Mouse (Mus musculus) forebrain, embryonic 13.5 days (tissue): ENCODE measurements around the gene 1700086D15Rik. TPM values are rescaled to one million over a fixed set of nuclear protein-coding genes. Genes with fewer than 3 reads are reported as not detected.
A peak's percentile ranks its signal among the peaks of the same experiment; 100 is the strongest.

Experiments
- ATAC-seq: fragments of 200-750 bp; cut with Nextera tagmentation; 2 replicates; pipeline ENCODE4 v1.8.0; 2017
- H3K27ac ChIP-seq: fragments of 300-500 bp; sonication (generic); 2 replicates; pipeline ENCODE4 v1.5.1; 2015; ENCODE audit warnings: inconsistent platforms, mild to moderate bottlenecking, moderate library complexity
- H3K27me3 ChIP-seq: fragments of 300-500 bp; sonication (generic); 2 replicates; pipeline ENCODE4 v1.6.1; 2015; ENCODE audit warnings: mild to moderate bottlenecking, inconsistent platforms
- H3K36me3 ChIP-seq: fragments of 300-500 bp; sonication (generic); 2 replicates; pipeline ENCODE4 v1.6.1; 2015; ENCODE audit warnings: mild to moderate bottlenecking, inconsistent platforms; ENCODE audit not compliant: poor library complexity, severe bottlenecking
- H3K4me1 ChIP-seq: fragments of 300-500 bp; sonication (generic); 2 replicates; pipeline ENCODE4 v1.6.1; 2015; ENCODE audit warnings: inconsistent platforms
- H3K4me2 ChIP-seq: fragments of 300-500 bp; sonication (generic); 2 replicates; pipeline ENCODE4 v1.6.1; 2015; ENCODE audit warnings: inconsistent platforms, mild to moderate bottlenecking, moderate library complexity
- H3K4me3 ChIP-seq: fragments of 300-500 bp; sonication (generic); 2 replicates; pipeline ENCODE4 v1.5.1; 2015; ENCODE audit warnings: mild to moderate bottlenecking, inconsistent platforms
- H3K9ac ChIP-seq: fragments of 300-500 bp; sonication (generic); 2 replicates; pipeline ENCODE4 v1.6.1; 2015; ENCODE audit warnings: mild to moderate bottlenecking, inconsistent platforms
- H3K9me3 ChIP-seq: fragments of 300-500 bp; sonication (generic); replicated peaks from 2 replicates; pipeline ENCODE4 v1.6.1; 2016; ENCODE audit warnings: inconsistent platforms
- WGBS: fragments of 180-500 bp; shearing (Covaris S2); methylation state at CpG from one replicate; pipeline ENCODE4 v1.1.7; 2015; 5-methylcytosine and 5-hydroxymethylcytosine counted together
- polyA plus RNA-seq: library from polyadenylated mRNA; unstranded; fragments of >200 nt; fragmentation: Nextera tagmentation; extraction: Ambion mirVana; gene quantifications from 2 replicates; pipeline ENCODE4 v1.2.1, GENCODE M21; 2015

Gene 1700086D15Rik
- polyA plus RNA-seq, 1 experiment from 2014 or later = not detected

DNA sequence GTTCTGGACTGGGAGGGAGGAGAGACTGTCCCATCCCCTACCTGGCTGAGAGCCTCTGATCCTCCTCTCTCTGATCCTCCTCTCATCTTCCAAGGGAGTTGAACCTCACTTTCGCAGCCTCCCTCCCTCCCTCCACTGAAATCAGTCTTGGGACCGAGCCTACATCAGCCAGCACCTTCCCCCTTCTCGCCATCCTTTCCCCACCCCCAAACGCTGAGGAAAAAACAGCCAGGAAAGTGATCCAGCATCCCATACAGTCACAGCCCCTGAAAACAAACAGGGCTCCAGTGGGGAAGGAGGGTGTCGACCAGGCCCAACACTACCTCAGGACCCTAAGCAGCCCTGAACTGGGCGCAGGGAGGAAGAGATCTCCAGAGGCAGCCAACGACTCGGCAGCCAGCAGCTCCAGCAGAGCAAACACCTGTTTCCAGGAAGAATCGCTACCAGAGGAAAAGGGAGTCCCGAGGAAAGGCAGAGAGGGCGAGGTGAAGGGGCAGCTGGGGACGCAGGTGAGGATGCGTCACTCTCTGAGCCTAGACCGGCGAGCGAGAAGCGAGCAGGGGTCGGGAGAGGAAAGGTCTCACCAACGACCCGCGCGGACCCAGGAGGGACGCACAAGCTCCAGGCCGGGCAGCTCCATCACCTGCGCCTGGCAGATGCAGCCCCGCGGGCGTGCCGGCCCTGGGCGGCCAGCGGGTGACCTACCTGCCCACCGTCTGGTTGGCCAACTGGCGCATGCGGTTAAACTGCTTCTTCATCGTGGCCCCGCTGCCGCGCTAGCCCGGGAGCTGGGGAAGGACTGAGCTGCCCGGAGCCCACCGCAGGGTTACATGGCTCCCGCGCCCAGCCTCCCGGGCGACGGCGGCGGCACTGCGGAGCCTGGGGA is 2.4 kb upstream of the 1700086D15Rik start:
- Histone ChIP-seq H3K4me2 (peak overlapping the region; percentile 93), H3K4me1 (peaks cover 19% of the 10 kb centered on the region), H3K27ac (no peak overlapping the region; the same call in 1 of the 2 replicates), H3K36me3 (no peaks in the 10 kb centered on the region), H3K4me3 (peak overlapping the region; percentile 85), H3K27me3 (no peaks in the 10 kb centered on the region), H3K9ac (peak overlapping the region; percentile 91), H3K9me3 (no peaks in the 10 kb centered on the region)
- WGBS = under 1% methylated on average over 47 of the region's 49 CpGs
- ATAC-seq = peak; percentile 87

GRCm38 (mm10) chr11:65160991-65161880 is 1.5 kb upstream of the 1700086D15Rik start:
- Histone ChIP-seq H3K27me3 (no peaks in the 10 kb centered on the region), H3K9ac (peak overlapping the region; percentile 91), H3K27ac (no peak overlapping the region), H3K4me3 (peak overlapping the region; percentile 85), H3K4me1 (peaks cover 19% of the 10 kb centered on the region), H3K4me2 (peak overlapping the region; percentile 93), H3K9me3 (no peaks in the 10 kb centered on the region), H3K36me3 (no peaks in the 10 kb centered on the region)
- no peak for ATAC-seq
- 58% methylated on average over 7 of the region's 7 CpGs for WGBS

DNA sequence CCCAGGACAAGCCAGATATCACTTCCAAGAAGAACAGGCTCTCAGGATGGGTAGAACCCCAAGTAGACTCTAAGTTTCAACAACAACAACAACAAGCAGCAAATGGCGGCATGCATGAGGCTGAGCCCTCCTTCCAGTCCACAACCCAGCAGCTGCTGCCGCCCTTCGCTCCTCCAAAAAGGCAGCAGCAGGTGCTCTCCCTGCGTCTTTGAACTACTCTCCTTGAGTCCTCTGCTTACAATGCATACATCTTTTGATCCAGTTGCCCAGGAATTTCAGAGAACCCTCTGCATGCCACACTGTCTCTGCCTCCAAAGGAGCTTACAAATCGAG is 1.1 kb downstream of the 1700086D15Rik start:
- H3K27ac ChIP-seq = no peak overlapping the region
- WGBS = 94% methylated on average over 5 of the region's 5 CpGs
- H3K27me3 ChIP-seq = no peaks in the 10 kb centered on the region
- H3K9me3 ChIP-seq = no peaks in the 10 kb centered on the region
- no peak overlapping the region for H3K4me3 ChIP-seq
- no peaks in the 10 kb centered on the region for H3K36me3 ChIP-seq
- ATAC-seq = no peak
- H3K4me1 ChIP-seq = peaks cover 19% of the 10 kb centered on the region
- H3K9ac ChIP-seq = no peak overlapping the region
- no peak overlapping the region for H3K4me2 ChIP-seq

DNA sequence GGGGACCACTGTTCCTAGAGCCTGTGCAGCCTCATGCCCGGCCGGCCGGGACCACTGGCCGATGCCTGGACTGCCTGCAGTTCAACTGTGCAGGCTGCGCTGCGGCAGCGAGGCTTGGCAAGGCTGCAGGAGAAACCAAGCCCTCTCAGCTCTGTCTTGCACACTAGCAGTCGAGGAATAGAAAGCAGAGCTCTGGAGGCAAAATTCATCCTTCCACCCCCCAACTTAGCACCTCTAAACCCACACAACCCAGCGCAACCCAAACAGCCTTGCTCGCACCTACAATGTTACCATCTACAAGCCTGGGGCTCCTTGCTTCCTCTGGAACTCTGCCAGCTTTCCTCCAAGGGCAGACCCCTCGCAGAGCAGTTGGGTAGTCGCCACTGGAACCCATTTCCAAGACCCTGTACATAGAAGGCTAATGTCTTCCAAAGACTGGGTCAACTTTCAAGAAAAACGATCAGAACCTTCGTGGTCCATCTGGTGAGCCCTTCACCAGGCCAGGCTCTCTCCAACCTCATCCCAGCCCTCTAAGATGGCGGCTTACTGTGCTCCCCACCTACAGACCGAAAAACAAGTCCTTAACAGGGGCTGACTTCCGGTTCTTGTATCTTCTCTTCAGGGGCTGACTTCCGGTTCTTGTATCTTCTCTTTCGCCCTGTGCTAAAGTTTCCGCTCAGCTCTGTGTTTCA is 1.6 kb downstream of the 1700086D15Rik start:
- 93% methylated on average over 20 of the region's 20 CpGs for WGBS
- H3K36me3 ChIP-seq = no peaks in the 10 kb centered on the region

DNA sequence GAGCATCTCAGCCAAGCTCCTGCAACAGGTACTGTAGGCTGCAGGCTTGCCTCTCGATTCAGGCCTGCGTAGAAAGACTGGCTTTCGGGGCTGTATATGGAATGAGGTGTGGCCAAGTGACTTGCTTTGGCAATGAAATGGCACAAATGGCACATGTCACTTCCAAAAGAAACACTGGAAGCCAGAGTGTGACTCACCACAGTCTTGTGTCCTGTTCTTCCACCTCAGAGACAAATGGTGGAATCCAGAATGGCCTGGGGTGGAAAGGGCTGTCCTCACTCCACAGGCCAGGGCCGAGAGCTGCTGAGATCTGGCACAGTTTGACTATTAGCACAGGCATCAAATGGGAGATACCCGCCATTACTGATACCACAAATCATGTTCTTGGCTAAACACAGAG is 6.7 kb downstream of the 1700086D15Rik start:
- H3K4me1 ChIP-seq = peaks cover 5% of the 10 kb centered on the region; the same call in 1 of the 2 replicates
- H3K27ac ChIP-seq = no peak overlapping the region
- WGBS = 90% methylated on average over 5 of the region's 5 CpGs
- H3K9me3 ChIP-seq = no peaks in the 10 kb centered on the region
- no peak overlapping the region for H3K4me3 ChIP-seq
- H3K4me2 ChIP-seq = no peak overlapping the region
- ATAC-seq = no peak
- no peak overlapping the region for H3K9ac ChIP-seq
- H3K27me3 ChIP-seq = no peaks in the 10 kb centered on the region
- no peaks in the 10 kb centered on the region for H3K36me3 ChIP-seq

More for the DNA sequence above, 1.6 kb downstream of the 1700086D15Rik start:
- Histone ChIP-seq H3K9me3 (no peaks in the 10 kb centered on the region), H3K27me3 (no peaks in the 10 kb centered on the region), H3K9ac (no peak overlapping the region), H3K4me2 (no peak overlapping the region), H3K27ac (no peak overlapping the region), H3K4me1 (peaks cover 19% of the 10 kb centered on the region), H3K4me3 (no peak overlapping the region)
- no peak for ATAC-seq

DNA sequence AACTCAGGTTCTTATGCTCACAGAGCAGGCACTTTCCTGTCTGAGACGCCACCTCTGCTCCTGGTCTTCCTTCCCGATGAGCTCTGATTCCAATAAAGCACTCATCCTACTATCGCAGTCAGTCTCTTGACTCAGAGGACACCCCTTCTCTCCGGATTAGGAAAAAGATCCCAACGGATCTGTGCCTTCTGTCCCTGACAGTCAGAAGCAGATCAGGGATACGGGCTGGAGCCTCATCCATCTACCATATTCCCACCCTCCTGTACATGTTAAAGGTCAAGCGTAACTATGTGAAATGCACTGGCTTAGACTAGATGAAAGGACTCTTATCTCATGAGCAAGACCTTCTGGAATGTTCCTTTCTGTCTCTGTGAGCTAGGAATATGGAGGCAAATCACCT is 11.2 kb downstream of the 1700086D15Rik start:
- 92% methylated on average over 7 of the region's 7 CpGs for WGBS

DNA sequence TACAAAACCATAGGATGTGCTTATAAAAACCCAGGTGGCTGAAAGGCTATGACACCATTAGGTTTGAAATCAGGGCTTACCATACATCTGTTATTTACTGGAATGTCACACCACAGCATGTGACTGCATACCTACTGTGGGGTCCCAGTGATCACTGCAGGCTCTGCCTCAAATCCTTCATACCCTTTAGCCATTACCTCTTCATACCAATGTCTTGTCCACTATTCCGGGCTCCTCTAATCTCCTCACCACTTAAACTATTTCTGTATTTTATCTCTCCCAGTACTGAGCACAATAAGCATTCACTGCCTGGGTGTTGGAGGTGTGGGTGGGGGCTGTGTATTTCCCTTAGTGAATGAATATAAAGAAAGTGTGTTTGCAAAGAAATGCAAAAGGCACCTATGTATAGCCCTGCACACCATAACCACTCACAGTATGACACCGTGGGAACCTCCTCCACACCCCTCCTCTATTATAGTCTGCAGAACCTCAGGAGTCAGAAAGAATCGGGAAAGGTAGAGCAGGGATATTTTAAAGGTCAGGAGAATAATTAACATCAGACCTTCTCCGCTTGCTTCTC is 16.8 kb downstream of the 1700086D15Rik start:
- Histone ChIP-seq H3K4me3 (no peak overlapping the region), H3K36me3 (no peaks in the 10 kb centered on the region), H3K9ac (no peak overlapping the region), H3K27me3 (no peaks in the 10 kb centered on the region), H3K4me1 (no peaks in the 10 kb centered on the region), H3K27ac (no peak overlapping the region), H3K4me2 (no peak overlapping the region), H3K9me3 (no peaks in the 10 kb centered on the region)
- no peak for ATAC-seq
- WGBS = 78% methylated on average over 4 of the region's 4 CpGs

More for the DNA sequence above, 11.2 kb downstream of the 1700086D15Rik start:
- no peak for ATAC-seq
- H3K9me3 ChIP-seq = no peaks in the 10 kb centered on the region
- H3K36me3 ChIP-seq = no peaks in the 10 kb centered on the region
- H3K4me1 ChIP-seq = no peaks in the 10 kb centered on the region
- no peak overlapping the region for H3K27ac ChIP-seq
- no peak overlapping the region for H3K4me3 ChIP-seq
- H3K9ac ChIP-seq = no peak overlapping the region
- no peaks in the 10 kb centered on the region for H3K27me3 ChIP-seq
- no peak overlapping the region for H3K4me2 ChIP-seq

- no peak for ATAC-seq
Measured at GRCm38 (mm10) chr11:65139030-65139429, 20.7 kb downstream of the 1700086D15Rik start.

GRCm38 (mm10) chr11:65137145-65137652 is 22.5 kb downstream of the 1700086D15Rik start:
- Histone ChIP-seq H3K36me3 (no peaks in the 10 kb centered on the region), H3K27ac (no peak overlapping the region), H3K4me1 (no peaks in the 10 kb centered on the region), H3K27me3 (no peaks in the 10 kb centered on the region), H3K4me2 (no peak overlapping the region), H3K4me3 (no peak overlapping the region), H3K9ac (no peak overlapping the region), H3K9me3 (no peaks in the 10 kb centered on the region)
- WGBS = 78% methylated on average over 2 of the region's 2 CpGs
- no peak for ATAC-seq

More at GRCm38 (mm10) chr11:65139030-65139429, 20.7 kb downstream of the 1700086D15Rik start:
- Histone ChIP-seq H3K9ac (no peak overlapping the region), H3K27ac (no peak overlapping the region), H3K4me1 (no peaks in the 10 kb centered on the region), H3K4me3 (no peak overlapping the region), H3K4me2 (no peak overlapping the region), H3K9me3 (no peaks in the 10 kb centered on the region), H3K27me3 (no peaks in the 10 kb centered on the region), H3K36me3 (no peaks in the 10 kb centered on the region)
- WGBS = 94% methylated on average over 3 of the region's 3 CpGs

DNA sequence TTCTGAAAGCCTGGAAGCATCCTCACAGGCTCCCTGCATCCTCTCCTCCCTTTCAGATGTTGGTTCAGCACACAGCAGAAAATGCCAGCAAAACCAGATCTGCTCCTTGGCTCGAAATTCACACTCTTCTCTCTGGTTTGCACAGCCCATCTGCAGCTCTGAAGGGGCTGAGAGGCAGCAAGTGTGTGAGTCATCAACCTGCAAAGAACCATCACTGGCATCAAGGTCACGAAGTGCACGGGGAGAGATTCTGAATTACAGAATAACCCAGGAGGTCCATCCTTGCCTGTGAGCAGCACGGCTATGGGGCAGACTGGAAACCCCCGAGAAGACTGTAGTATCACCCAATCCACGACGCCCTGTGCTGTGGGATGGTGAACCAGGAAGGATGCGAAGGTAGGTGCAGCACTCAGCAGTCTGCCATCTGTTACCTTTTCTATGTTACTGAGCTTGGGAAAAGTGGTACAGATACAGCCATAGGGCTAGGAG is 24.4 kb downstream of the 1700086D15Rik start:
- H3K4me1 ChIP-seq = no peaks in the 10 kb centered on the region
- H3K4me3 ChIP-seq = no peak overlapping the region
- H3K9ac ChIP-seq = no peak overlapping the region
- ATAC-seq = no peak
- no peak overlapping the region for H3K4me2 ChIP-seq
- no peak overlapping the region for H3K27ac ChIP-seq
- no peaks in the 10 kb centered on the region for H3K27me3 ChIP-seq
- WGBS = 83% methylated on average over 8 of the region's 8 CpGs
- H3K9me3 ChIP-seq = no peaks in the 10 kb centered on the region
- no peaks in the 10 kb centered on the region for H3K36me3 ChIP-seq

DNA sequence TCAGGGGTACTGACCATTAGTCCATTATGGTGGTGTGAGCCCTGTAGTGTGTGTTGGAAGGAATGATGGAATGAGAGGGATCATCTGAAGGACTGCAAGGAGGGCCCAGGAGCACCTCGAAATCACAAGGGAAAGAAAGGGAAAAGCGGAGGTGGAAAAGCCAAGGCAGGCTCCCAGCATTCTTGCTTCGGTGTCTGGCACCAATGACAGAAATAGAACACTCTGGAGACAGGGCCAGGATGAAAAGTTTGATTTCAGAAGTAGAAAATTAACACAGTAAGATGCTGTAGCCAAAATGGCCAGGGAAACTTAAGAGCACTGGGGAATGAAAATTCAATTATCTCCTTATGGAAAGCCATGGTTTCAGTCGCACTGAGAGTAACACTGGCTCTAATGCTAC is 26.0 kb downstream of the 1700086D15Rik start:
- no peaks in the 10 kb centered on the region for H3K27me3 ChIP-seq
- H3K4me1 ChIP-seq = no peaks in the 10 kb centered on the region
- no peak overlapping the region for H3K4me2 ChIP-seq
- no peak overlapping the region for H3K4me3 ChIP-seq
- 84% methylated on average over 4 of the region's 4 CpGs for WGBS
- H3K36me3 ChIP-seq = no peaks in the 10 kb centered on the region
- H3K9ac ChIP-seq = no peak overlapping the region
- H3K27ac ChIP-seq = no peak overlapping the region
- no peak for ATAC-seq
- H3K9me3 ChIP-seq = no peaks in the 10 kb centered on the region
